Mouse (Mus musculus) E14TG2a.4 (cell line): ENCODE measurements around the gene Klf12.

Experiments used
- H3K27me3 ChIP-seq: 2 replicates; pipeline ENCODE4 v1.6.1; 2014; ENCODE audit warnings: low read length, control low read depth; ENCODE audit not compliant: insufficient read depth
- H3K36me3 ChIP-seq: 2 replicates; pipeline ENCODE4 v1.6.1; 2014; ENCODE audit warnings: low read length, control low read depth; ENCODE audit not compliant: insufficient read depth
- H3K4me1 ChIP-seq: replicated peaks from 2 replicates; pipeline ENCODE4 v1.6.1; 2014; ENCODE audit warnings: low read depth, low read length, control low read depth
- H3K4me3 ChIP-seq: replicated peaks from 2 replicates; pipeline ENCODE4 v1.5.1; 2014; ENCODE audit warnings: mild to moderate bottlenecking, low read length
- H3K9me3 ChIP-seq: 2 replicates; pipeline ENCODE4 v1.6.1; 2014; ENCODE audit warnings: low read length, control low read depth
- CTCF ChIP-seq: conservative IDR thresholded peaks from 2 replicates; pipeline ENCODE4 v1.5.1; 2014; ENCODE audit warnings: low read length
- NANOG ChIP-seq: IDR thresholded peaks from 2 replicates; pipeline ENCODE4 v1.6.1; 2014; ENCODE audit warnings: borderline replicate concordance, low read length, mixed read lengths
- POU5F1 ChIP-seq: IDR thresholded peaks from 2 replicates; pipeline ENCODE4 v1.6.1; 2014; ENCODE audit warnings: low read length, borderline replicate concordance

The Klf12 gene

DNA sequence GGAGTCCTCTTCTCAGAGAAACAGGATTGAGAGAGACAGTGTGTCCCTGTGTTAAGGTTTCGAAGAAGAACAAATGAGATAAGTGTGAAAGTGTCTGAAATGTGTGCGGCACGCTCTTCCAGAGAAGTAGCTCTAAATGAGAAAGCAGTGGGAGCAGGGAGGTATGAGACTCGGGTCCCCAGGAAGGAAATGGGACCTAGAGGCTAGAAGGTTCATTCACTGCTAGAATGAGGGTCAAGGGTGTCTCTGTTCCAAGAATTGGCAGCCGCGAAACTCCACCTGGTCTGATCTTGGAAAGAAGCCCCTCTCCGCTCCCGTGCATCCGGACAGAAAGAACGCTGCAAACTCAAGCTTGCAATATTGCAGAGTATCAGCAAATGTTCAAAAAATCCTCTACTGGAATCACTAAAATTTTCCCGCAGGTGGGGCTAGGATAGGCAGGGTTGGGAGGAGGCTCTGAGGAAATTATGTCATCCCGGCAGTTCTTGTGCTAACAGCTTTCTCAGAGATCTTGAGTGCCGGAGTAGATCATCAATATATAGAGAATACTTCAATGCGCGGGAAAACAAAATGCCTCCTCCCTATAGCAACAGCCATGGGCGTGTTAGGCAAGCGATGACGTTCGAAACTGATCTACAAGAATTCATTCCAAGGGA, 2.2 kb upstream of the Klf12 start:
- Histone ChIP-seq H3K36me3 (no peaks in the 10 kb centered on the region), H3K27me3 (no peaks in the 10 kb centered on the region), H3K9me3 (peaks cover 3% of the 10 kb centered on the region), H3K4me3 (peak overlapping the region; percentile 90), H3K4me1 (peaks cover 46% of the 10 kb centered on the region)
- TF ChIP-seq NANOG, result no peak
- no peak for TF ChIP-seq CTCF
- no peak for TF ChIP-seq POU5F1

DNA sequence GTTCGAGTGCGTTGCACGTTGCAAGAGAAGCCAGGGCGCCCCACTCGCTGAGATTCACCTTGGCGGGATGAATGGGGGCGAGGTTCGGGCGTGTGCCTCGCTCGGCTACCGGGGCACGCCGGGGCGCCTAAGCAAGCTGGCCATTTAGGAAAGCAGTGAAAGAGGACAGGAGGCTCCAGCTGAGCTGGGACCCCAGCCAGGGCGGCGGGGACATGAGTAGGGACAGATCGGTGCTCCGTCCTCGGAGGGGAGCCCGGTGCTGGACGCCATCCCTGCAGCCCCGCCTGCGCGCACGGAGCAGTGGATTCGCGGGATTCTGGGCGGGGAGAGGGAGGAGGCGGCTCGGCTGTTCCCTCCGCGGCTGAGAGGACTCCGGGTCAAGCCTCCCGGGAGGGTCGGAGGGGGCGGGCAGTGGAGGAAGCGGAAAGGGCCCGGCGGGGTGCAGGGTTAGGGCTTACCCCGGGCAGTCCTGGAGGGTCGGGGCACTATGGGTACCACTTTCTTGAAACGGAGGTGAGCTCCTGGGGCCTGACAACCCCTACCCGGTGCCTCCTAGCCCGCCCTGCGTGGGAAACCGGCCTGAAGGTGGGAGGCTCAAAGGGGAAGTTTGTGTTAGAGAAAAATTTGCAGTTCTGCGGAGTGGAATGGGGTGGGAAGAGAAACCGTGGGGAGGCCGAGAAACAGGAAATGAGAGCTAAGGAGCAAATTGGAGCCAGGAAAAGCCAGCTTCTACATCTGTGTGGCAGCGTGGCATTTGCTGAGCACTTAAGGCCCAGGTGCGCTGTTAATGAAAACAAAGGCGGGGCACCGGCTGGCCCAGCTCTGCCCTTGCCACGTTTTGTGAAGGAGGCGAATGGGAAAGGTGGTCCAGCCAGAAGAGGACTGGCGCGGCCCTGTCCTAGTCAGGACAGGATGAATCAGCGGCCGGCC, 1.4 kb upstream of the Klf12 start:
- TF ChIP-seq NANOG, result no peak
- TF ChIP-seq CTCF, result no peak
- no peak for TF ChIP-seq POU5F1
- no peaks in the 10 kb centered on the region for H3K27me3 ChIP-seq
- H3K36me3 ChIP-seq, result 0 out of 2 replicates have a peak, but pooled peaks cover under 1% of the 10 kb centered on the region
- peaks cover 46% of the 10 kb centered on the region for H3K4me1 ChIP-seq
- peak overlapping the region; percentile 90 for H3K4me3 ChIP-seq
- peaks cover 10% of the 10 kb centered on the region for H3K9me3 ChIP-seq

DNA sequence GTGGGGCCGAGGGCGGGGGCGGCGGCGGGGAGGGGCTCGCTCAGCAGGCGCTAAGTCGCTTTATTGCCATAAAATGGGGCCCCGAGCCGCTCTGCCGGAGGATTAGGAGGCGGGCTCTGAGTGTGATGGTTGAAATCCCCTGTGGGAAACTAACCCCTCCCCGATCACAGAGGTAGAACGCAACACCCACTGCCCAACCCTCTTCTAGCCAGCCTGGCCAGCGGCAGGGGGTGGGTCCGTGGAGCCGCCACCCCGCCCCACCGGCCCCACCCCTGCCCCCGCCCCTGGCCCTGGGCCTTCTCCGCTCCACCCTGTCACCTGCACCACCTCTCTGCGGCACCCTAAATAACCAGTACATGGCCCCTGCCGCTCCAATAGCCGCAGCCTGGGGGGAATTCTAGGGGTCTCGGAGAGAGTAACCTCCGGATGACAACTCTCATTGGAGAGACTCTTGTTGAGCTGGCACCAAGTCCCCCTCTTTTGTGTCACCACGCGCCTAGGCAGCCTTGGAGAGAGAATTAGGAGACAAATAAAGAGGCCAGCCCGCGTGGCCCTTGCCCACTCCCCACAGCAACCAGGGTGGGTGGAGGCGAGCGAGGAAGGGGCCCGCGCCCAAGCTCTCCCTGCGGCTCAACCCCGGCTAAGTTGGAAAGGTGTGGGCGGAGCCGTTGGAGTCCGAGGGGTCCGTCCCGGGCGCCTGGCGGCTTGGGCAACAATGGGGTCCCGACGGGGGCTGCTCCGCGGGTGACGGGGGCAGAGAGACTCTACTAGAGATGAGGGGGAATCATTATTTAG, 579 bp upstream of the Klf12 start:
- TF ChIP-seq CTCF (no peak), POU5F1 (no peak), NANOG (no peak)
- Histone ChIP-seq H3K9me3 (peaks cover 18% of the 10 kb centered on the region), H3K27me3 (no peaks in the 10 kb centered on the region), H3K4me3 (peak overlapping the region; percentile 90), H3K36me3 (peaks cover 5% of the 10 kb centered on the region), H3K4me1 (peaks cover 38% of the 10 kb centered on the region)

DNA sequence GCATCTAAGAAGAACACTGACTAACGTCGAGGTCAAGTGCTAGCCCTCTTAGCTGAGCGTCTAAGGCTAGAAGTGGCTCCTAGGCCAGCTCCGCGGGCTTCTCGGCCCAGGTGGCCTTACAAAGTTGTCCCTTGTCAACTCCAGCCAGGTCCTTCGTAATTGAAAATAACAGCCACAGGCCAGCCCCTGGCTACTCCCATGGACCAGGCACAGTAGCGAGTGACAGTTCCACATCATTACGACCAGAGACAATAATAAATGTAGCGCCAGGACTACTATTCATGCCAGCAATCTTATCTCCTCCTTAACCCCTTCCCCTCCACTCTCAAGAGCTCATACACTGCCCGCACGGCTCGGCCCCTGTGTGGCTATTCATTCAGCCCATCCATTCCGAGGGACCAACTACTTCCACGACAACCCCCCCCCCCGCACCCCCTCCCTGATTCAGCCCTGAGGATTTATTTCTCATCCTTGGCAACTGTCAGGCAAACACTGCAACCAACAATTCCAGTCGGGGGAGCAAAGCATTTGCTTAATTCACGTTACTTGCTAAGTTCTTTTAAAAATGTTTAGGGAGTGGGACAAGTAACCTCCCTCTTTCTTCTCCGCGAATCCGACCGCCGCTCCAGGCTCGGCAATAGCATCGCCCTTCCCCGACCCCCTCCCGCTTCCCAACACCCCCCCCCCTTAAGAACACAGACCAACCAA, 914 bp downstream of the Klf12 start:
- Histone ChIP-seq H3K27me3 (no peaks in the 10 kb centered on the region), H3K4me1 (peaks cover 37% of the 10 kb centered on the region), H3K36me3 (peaks cover 12% of the 10 kb centered on the region), H3K9me3 (peaks cover 33% of the 10 kb centered on the region), H3K4me3 (peak overlapping the region; percentile 83)
- TF ChIP-seq POU5F1 (no peak), NANOG (no peak), CTCF (no peak)

DNA sequence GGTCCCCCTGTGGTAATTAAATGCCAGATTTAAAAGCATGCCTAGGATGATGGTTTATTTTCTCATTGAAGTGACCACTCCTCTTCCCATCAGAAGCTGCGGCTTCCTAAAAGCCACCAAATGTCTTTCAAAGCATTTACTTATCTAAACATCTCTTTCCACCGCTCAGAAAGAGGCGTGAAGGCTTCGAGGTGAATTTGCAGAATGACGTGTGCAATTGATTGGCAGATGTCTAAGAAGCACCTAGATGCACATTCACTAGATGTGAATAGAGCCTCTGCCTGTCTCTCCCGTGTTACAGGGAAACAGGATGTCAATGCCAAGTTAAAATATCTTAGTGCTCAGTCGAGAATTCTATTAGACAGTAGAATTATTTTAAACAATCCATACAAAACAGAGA, 1.8 kb downstream of the Klf12 start:
- peak overlapping the region; percentile 83 for H3K4me3 ChIP-seq
- peaks cover 21% of the 10 kb centered on the region for H3K36me3 ChIP-seq
- H3K4me1 ChIP-seq, result peaks cover 28% of the 10 kb centered on the region
- peaks cover 42% of the 10 kb centered on the region for H3K9me3 ChIP-seq
- H3K27me3 ChIP-seq, result no peaks in the 10 kb centered on the region
- TF ChIP-seq CTCF (no peak), POU5F1 (no peak), NANOG (no peak)

DNA sequence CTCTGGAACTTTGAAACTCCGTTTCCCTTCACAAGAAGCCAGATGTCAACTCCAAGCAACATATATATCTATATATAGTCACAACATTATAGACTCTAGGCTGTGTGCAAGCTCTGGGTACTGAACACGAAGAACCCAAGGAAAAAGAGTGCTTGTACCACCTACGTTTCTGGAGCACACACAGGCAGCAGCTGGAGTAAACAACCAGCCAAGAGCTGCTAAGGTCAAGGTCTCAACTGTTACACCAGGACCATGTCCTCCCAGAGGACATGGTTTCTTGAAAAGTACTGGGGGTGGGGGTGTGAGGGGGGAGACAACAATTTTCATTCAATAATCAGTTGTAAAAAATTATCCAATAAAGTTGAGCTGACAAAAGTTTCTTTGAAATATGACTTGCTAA, 2.7 kb downstream of the Klf12 start:
- peaks cover 26% of the 10 kb centered on the region for H3K36me3 ChIP-seq
- peaks cover 47% of the 10 kb centered on the region for H3K9me3 ChIP-seq
- no peaks in the 10 kb centered on the region for H3K27me3 ChIP-seq
- TF ChIP-seq NANOG (no peak), CTCF (no peak), POU5F1 (no peak)
- H3K4me3 ChIP-seq, result no peak overlapping the region
- H3K4me1 ChIP-seq, result peaks cover 19% of the 10 kb centered on the region

DNA sequence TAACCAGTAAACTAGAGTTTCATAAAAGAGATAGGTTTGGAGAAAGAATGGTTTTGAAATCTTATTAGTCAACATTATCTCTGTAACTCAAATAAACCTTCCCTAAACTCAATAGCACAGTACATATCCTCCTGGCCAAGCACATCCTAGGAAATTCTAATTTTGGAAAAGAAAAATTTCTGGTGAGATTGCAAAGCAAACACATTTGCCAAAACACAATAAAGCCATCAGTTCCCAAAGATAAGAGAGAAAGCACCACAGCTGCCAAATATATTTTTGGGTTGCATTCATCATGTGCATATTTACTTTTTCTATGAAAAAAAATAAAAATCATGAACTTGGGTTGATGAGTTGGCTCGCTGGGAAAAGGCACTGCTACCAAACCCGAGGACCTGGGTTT, 10.3 kb downstream of the Klf12 start:
- TF ChIP-seq NANOG, result no peak
- H3K4me3 ChIP-seq, result no peak overlapping the region
- peaks cover 6% of the 10 kb centered on the region; the same call in 1 of the 2 replicates for H3K4me1 ChIP-seq
- H3K27me3 ChIP-seq, result no peaks in the 10 kb centered on the region
- peaks cover 29% of the 10 kb centered on the region for H3K36me3 ChIP-seq
- H3K9me3 ChIP-seq, result peaks cover 43% of the 10 kb centered on the region
